ENCODE assay signal across 12 mouse cellular contexts in genomic region chr8:125217902-125218581, GRCm38 (mm10).
DNase-seq lines count a peak whose midpoint lies in the region; ATAC-seq and TF ChIP-seq lines count a peak whose summit lies in the region.
"Had no signal": no experiment of that assay in that cellular context is flagged by ENCODE, and none has a peak within 500 bp of the region (broad histone marks: within the 10 kb centered on the region; RNA-seq: fewer than 3 reads in every experiment).

No protein-coding gene starts in this region.

- H3K36me3 ChIP-seq in heart, postnatal 0 days (replicated peaks; ENCODE audit: control insufficient read depth, insufficient read depth, low read length) = no peaks in the 10 kb centered on the region
- H3K36me3 ChIP-seq in heart, embryonic 11.5 days (ENCODE audit: control insufficient read depth, insufficient read depth, low read length) = no peaks in the 10 kb centered on the region
- no peaks in the 10 kb centered on the region for H3K36me3 ChIP-seq in forebrain, embryonic 11.5 days (ENCODE audit: control insufficient read depth, insufficient read depth, low read length)
- no peaks in the 10 kb centered on the region for H3K36me3 ChIP-seq in limb, embryonic 10.5 days
- no peaks in the 10 kb centered on the region for H3K36me3 ChIP-seq in neural tube, embryonic 13.5 days

- TF ChIP-seq EP300 in heart, postnatal 0 days (IDR thresholded peaks at IDR 0.05; ENCODE audit: low read depth) = no peak

- H3K4me3 ChIP-seq in heart, postnatal 0 days (ENCODE audit: low read depth, low read length) = no peak overlapping the region
- H3K4me3 ChIP-seq in heart, embryonic 11.5 days (ENCODE audit: low read depth, low read length) = no peak overlapping the region
- no peak overlapping the region for H3K4me3 ChIP-seq in forebrain, embryonic 11.5 days (ENCODE audit: low read depth, low read length)
- peak overlapping the region; percentile 26 for H3K4me3 ChIP-seq in limb, embryonic 10.5 days
- no peak overlapping the region for H3K4me3 ChIP-seq in neural tube, embryonic 13.5 days

- H3K9ac ChIP-seq in heart, postnatal 0 days (replicated peaks; ENCODE audit: low read depth, low read length) = no peak overlapping the region
- H3K9ac ChIP-seq in heart, embryonic 11.5 days (ENCODE audit: low read depth, low read length) = no peak overlapping the region
- H3K9ac ChIP-seq in forebrain, embryonic 11.5 days (ENCODE audit: low read length) = peak overlapping the region; percentile 25; the same call in 1 of the 2 replicates
- peak overlapping the region; percentile 31; the same call in 1 of the 2 replicates for H3K9ac ChIP-seq in neural tube, embryonic 13.5 days

- H3K4me1 ChIP-seq in heart, postnatal 0 days (ENCODE audit: control insufficient read depth, insufficient read depth) = peaks cover 21% of the 10 kb centered on the region; the same call in 1 of the 2 replicates
- peaks cover 12% of the 10 kb centered on the region for H3K4me1 ChIP-seq in heart, embryonic 11.5 days (ENCODE audit: control insufficient read depth, insufficient read depth, low read length)
- H3K4me1 ChIP-seq in forebrain, embryonic 11.5 days (replicated peaks; ENCODE audit: control insufficient read depth, insufficient read depth, low read length) = peaks cover 14% of the 10 kb centered on the region; the same call in 1 of the 2 replicates
- peaks cover 46% of the 10 kb centered on the region for H3K4me1 ChIP-seq in limb, embryonic 10.5 days
- peaks cover 31% of the 10 kb centered on the region for H3K4me1 ChIP-seq in neural tube, embryonic 13.5 days (replicated peaks)

- DNase-seq in heart, postnatal 0 days (ENCODE audit: low spot score) = no peak
- peak; percentile 54 for DNase-seq in forebrain, embryonic 11.5 days (ENCODE audit: low spot score)
- DNase-seq in limb, embryonic 10.5 days (ENCODE audit: low spot score) = no peak
- no peak for DNase-seq in adrenal gland, postnatal 25 days
- no peak for DNase-seq in layer of hippocampus, postnatal 36 days
- DNase-seq: gastrocnemius, postnatal 10 days; thymus, postnatal 14 days had no signal

- ATAC-seq in heart, postnatal 0 days (ENCODE audit: insufficient read depth, low read depth) = no peak
- ATAC-seq in heart, embryonic 11.5 days (replicated peaks; ENCODE audit: insufficient number of reproducible peaks, low FRiP score, low TSS enrichment) = no peak
- ATAC-seq in forebrain, embryonic 11.5 days (replicated peaks; ENCODE audit: low FRiP score) = peak; percentile 55; the same call in 1 of the 2 replicates
- peak; percentile 29 for ATAC-seq in neural tube, embryonic 13.5 days (ENCODE audit: low read depth)
- ATAC-seq in cerebellum, adult (ENCODE audit: insufficient number of reproducible peaks, low FRiP score, low TSS enrichment) = no peak
- ATAC-seq: CD4-positive, CD25-positive, alpha-beta regulatory T cell, adult 4 months; lung, postnatal 0 days had no signal

- H3K27ac ChIP-seq in heart, postnatal 0 days (ENCODE audit: low read depth) = peak overlapping the region; percentile 18; the same call in 1 of the 2 replicates
- no peak overlapping the region for H3K27ac ChIP-seq in heart, embryonic 11.5 days (ENCODE audit: low read depth, low read length)
- H3K27ac ChIP-seq in forebrain, embryonic 11.5 days (ENCODE audit: low read depth, low read length) = peak overlapping the region; percentile 60
- H3K27ac ChIP-seq in limb, embryonic 10.5 days = peak overlapping the region; percentile 93
- peak overlapping the region; percentile 72 for H3K27ac ChIP-seq in neural tube, embryonic 13.5 days (replicated peaks)

- WGBS in heart, postnatal 0 days = 62% methylated on average over 12 of the region's 12 CpGs
- WGBS in heart, embryonic 11.5 days (ENCODE audit: insufficient replicate concordance) = 53% methylated on average over 12 of the region's 12 CpGs
- WGBS in forebrain, embryonic 11.5 days = 13% methylated on average over 12 of the region's 12 CpGs
- WGBS in limb, embryonic 10.5 days = 40% methylated on average over 12 of the region's 12 CpGs
- WGBS in neural tube, embryonic 13.5 days = 23% methylated on average over 12 of the region's 12 CpGs

- H3K27me3 ChIP-seq in heart, postnatal 0 days (ENCODE audit: control insufficient read depth, insufficient read depth, low read length) = no peaks in the 10 kb centered on the region
- no peaks in the 10 kb centered on the region for H3K27me3 ChIP-seq in heart, embryonic 11.5 days (ENCODE audit: control insufficient read depth, insufficient read depth, low read length)
- H3K27me3 ChIP-seq in forebrain, embryonic 11.5 days (ENCODE audit: control insufficient read depth, insufficient read depth, low read length) = no peaks in the 10 kb centered on the region; the same call in 1 of the 2 replicates
- no peaks in the 10 kb centered on the region for H3K27me3 ChIP-seq in limb, embryonic 10.5 days (ENCODE audit: low read depth, poor library complexity, severe bottlenecking)
- H3K27me3 ChIP-seq in neural tube, embryonic 13.5 days = 0 out of 2 replicates have a peak, but pooled peaks cover 1% of the 10 kb centered on the region

- no peaks in the 10 kb centered on the region for H3K9me3 ChIP-seq in heart, postnatal 0 days (replicated peaks; ENCODE audit: control insufficient read depth, low read length)
- no peaks in the 10 kb centered on the region for H3K9me3 ChIP-seq in heart, embryonic 11.5 days (replicated peaks; ENCODE audit: control insufficient read depth, low read length)
- H3K9me3 ChIP-seq in forebrain, embryonic 11.5 days (ENCODE audit: control insufficient read depth, low read length) = peaks cover 2% of the 10 kb centered on the region; the same call in 1 of the 2 replicates
- no peaks in the 10 kb centered on the region for H3K9me3 ChIP-seq in limb, embryonic 10.5 days (replicated peaks)
- H3K9me3 ChIP-seq in neural tube, embryonic 13.5 days = no peaks in the 10 kb centered on the region

- peak overlapping the region; percentile 19 for H3K4me2 ChIP-seq in heart, postnatal 0 days (ENCODE audit: low read depth, low read length)
- H3K4me2 ChIP-seq in heart, embryonic 11.5 days = no peak overlapping the region
- H3K4me2 ChIP-seq in forebrain, embryonic 11.5 days (ENCODE audit: low read depth, low read length, severe bottlenecking) = peak overlapping the region; percentile 40; the same call in 1 of the 2 replicates
- peak overlapping the region; percentile 38 for H3K4me2 ChIP-seq in neural tube, embryonic 13.5 days

- TF ChIP-seq CTCF in heart, postnatal 0 days (IDR thresholded peaks at IDR 0.05; ENCODE audit: low read depth) = no peak

Comparison
In these comparisons a context has a peak if more than half of its experiments do, and no peak if none do; other contexts are left out.
1. ATAC-seq: peak in forebrain, embryonic 11.5 days (single experiment) and neural tube, embryonic 13.5 days (single experiment); none in heart, postnatal 0 days (single experiment), heart, embryonic 11.5 days (single experiment) and cerebellum, adult (single experiment).
2. H3K9ac ChIP-seq: peak in forebrain, embryonic 11.5 days (single experiment) and neural tube, embryonic 13.5 days (single experiment); none in heart, postnatal 0 days (single experiment) and heart, embryonic 11.5 days (single experiment).